Mouse (Mus musculus) large intestine, adult 2 months (tissue): Measurements from ENCODE around the gene Reg3g. TPM values are rescaled to one million over a fixed set of nuclear protein-coding genes. Genes with fewer than 3 reads are reported as not detected.
"Not testable (repeated sequence)": the region's sequence is repeated elsewhere in the genome, so short reads cannot be mapped to it uniquely, and the experiment has no call there.

Experiments
- DNase-seq: peaks from one replicate; pipeline ENCODE4 v3.0.0-alpha.2; 2012; ENCODE audit warnings: low read depth, low spot score
- WGBS: fragments of 180-500 bp; shearing (Covaris S2); methylation state at CpG from one replicate; pipeline ENCODE4 v1.1.7; 2018; 5-methylcytosine and 5-hydroxymethylcytosine counted together
- polyA plus RNA-seq: library from polyadenylated mRNA; depleted of rRNA; stranded (reverse); fragments of >200 nt; gene quantifications from 2 replicates; pipeline ENCODE4 v1.2.3, GENCODE M21; 2012; rRNA removed

Reg3g gene
- polyA plus RNA-seq = 7,614 and 24,841 TPM in 2 replicates

DNA sequence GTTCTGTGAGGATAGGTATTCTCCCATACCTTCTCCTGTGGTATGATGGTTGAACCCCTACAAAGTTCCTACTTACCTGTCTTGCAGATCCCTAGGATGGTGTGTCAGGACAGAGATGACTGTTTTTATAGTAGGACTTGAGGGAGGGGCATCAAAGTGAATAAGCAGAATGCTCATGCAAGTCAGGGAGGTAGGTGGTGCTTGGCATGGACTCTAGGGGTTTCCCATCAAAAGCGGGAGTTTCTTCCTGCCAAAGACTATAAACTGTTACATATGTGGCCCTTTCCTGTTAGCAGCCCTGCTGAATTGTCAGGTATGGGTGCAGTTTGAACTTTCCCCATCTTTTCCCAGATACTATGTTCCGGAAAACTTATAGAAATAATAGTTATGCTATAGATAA, at the start of gene Reg3g:
TSS of gene Reg3g (minus strand) at position 101 of the 400 bp plus-strand sequence.
- no peak for DNase-seq
- WGBS = 50% methylated on average over 2 of the region's 2 CpGs

DNA sequence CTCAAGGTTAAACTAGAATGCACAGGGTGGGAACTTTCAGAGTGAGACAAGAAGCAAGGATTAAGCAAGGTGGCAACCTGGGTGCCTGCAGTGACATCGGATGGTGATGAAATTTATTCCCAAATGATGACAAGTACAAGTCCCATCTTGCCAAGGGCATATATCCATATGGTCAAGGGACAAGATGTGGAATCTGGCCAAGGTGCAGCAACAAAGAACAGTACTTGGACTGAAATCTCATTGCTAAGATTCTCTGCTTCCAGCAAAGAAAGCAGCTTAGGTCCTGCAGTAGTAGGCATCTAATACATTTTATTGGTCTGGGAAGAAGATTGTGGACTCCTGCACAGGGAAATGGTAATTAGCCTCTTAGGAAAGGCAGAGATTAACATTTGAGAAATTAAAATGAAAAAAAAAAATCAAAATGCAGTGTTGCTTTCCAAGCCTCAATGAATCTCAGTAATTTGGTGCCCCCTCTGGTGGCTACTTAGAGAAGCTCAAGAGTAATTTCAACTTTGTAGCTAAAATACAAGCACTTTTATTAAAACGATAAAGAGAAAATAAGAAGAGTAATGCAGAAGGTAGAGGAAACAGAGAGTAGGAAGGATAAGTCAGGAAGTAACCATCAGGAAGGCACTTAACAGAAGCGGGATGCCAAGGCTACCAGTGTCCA, 47.2 kb upstream of the Reg3g start:
- DNase-seq = no peak

DNA sequence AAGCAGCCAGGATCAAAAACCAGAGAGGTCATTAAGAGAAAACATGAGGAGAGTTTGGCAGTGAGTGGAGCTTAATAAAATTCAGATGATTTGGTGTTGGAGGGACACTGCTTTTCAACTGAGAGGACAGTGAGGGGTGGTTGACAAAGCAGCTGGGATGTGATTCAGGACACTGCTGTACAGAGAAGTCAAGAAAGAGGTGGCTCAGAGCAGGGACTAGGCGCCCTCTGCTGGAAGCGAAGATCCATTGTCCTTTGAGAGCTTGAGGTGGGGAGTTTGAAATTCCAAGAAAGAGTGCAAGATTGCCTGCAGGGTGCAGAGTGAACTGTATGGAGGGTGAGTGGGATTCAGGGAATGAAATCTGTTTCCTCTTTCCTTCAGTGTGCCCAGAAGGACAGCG, 44.2 kb upstream of the Reg3g start:
- peak; percentile 8 for DNase-seq

More for the DNA sequence above, 47.2 kb upstream of the Reg3g start:
- WGBS = 55% methylated on average over 3 of the region's 3 CpGs

GRCm38 (mm10) chr6:78510173-78510900, 41.7 kb upstream of the Reg3g start:
- no peak for DNase-seq
- 38% methylated on average over 3 of the region's 3 CpGs for WGBS

More for the DNA sequence above, 44.2 kb upstream of the Reg3g start:
- WGBS = 4% methylated on average over 3 of the region's 3 CpGs

DNA sequence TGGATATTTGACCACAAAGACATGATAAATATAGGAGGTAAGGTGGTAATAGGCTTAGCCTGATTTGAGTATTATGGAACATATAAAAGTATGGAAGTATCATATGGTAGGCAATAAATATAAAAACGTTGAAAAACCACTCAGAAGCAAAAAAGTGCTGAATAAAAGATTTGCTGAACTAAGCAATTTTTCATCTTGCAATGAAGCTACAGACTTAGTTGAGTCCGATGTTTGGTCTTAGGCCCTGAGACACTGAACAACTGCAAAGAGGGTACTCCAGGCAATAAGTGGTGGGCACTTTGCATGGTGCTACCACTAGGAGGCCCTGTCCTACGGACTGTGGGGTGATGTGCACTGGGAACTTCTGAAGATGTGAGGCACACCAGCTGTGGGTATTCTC, 37.1 kb upstream of the Reg3g start:
- DNase-seq = no peak
- 65% methylated on average over 3 of the region's 3 CpGs for WGBS

GRCm38 (mm10) chr6:78494633-78495032, 26.0 kb upstream of the Reg3g start:
- DNase-seq = no peak
- WGBS = 56% methylated on average over 3 of the region's 3 CpGs

DNA sequence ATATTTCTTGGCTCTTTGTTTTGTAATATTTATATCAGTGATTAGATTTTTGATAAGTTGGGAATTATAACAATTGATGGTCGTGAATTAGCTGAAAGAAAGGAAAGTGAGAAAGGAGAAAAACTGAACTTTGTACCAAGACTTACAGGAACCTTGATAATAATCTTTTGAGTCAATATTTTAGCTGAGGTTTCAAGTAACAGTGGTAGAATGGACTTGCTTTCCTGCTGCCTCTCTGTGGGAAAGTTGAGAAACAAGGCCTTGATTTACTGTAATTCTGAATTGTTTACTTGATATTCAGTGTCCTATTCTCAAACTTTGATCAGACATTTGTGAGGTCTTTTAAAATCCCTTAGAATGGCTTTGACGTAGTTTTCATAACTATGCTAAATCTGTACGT, 615 bp upstream of the Reg3g start:
- DNase-seq = no peak
- 40% methylated on average over 3 of the region's 3 CpGs for WGBS

DNA sequence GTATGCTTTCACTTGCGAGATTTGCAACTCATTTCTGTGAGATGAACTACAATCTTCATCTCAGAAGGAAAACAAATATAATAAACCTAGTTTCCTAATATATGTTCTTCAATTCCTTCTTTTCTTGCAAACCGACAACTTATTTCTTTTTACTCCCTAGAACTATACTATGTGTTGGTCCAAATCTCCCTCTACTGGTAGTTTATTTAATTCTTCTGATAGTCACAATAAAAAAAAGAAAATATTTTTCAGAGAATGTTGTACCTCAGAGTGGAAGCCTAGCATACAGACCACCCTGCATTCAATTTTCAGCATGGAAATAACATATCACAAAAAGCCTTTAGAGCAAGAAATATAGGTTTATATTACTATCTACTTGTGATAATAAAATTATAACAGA, 5.4 kb downstream of the Reg3g start:
- 70% methylated on average over 2 of the region's 2 CpGs for WGBS
- DNase-seq = no peak

DNA sequence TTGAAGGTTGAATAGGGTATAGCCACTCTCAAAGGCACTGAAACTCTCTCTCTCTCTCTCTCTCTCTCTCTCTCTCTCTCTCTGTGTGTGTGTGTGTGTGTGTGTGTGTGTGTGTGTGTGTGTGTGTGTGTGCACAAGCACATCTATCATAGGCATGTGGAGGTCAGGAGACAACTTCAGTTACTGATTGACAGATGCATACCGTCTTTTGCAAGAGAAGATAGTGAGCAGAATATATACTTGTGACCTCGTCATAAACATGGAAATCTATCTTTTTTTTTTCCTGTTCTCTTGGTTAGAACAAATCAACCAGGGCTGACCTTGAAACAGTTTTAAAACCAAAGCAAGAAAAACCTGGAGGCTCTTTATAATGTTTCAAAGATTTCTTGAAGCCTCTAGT, 6.3 kb downstream of the Reg3g start:
- 21% methylated on average over 2 of the region's 2 CpGs for WGBS
- DNase-seq = no peak

- 44% methylated on average over 3 of the region's 3 CpGs for WGBS
- DNase-seq = no peak
These were observed 8.4 kb downstream of the Reg3g start for GRCm38 (mm10) chr6:78460191-78460825.

- no peak for DNase-seq
- 92% methylated on average over 2 of the region's 2 CpGs for WGBS
These were observed 15.9 kb downstream of the Reg3g start for GRCm38 (mm10) chr6:78452804-78453203.

DNA sequence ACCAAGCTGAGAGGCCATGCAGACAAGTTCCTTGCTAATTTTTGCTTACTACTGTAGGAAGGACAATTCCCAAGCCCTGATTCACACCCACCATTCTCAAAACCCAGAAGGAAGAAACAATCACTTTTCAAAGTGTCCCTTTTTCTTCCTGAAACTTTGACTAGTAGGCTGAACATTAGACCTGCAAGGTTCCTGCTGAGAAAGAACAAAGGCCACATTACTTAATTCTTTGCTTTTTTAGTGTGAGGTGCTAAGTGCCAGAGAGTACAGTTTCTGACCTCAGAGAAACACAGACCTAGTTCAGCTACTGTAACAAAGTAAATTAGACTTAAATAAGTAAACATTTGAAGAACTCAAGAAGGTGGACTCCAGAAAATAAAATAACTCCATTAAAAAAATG, 20.3 kb downstream of the Reg3g start:
- no peak for DNase-seq

GRCm38 (mm10) chr6:78447202-78447601, 21.5 kb downstream of the Reg3g start:
- DNase-seq = no peak
- 19% methylated on average over 1 of the region's 1 CpGs for WGBS

DNA sequence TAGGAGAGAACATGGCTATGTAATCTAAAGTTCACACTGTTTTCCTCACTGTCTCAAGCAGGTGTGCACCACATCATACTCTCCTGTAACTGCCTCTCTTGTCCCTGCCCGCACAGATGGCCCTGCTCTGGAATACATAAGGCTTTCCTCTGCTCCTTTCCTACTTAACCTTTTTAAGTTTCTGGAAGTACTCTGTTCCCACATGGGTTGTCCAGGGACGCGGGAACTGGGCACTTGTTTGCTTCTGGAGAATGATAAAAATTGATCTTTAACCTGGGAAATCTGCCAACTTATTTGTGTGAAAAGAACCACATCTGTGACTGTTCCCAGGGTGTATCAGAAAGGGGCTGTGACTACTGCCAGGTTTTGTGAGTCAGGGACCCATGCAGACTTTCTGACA, 43.2 kb downstream of the Reg3g start:
- WGBS = 49% methylated on average over 3 of the region's 3 CpGs
- DNase-seq = no peak

DNA sequence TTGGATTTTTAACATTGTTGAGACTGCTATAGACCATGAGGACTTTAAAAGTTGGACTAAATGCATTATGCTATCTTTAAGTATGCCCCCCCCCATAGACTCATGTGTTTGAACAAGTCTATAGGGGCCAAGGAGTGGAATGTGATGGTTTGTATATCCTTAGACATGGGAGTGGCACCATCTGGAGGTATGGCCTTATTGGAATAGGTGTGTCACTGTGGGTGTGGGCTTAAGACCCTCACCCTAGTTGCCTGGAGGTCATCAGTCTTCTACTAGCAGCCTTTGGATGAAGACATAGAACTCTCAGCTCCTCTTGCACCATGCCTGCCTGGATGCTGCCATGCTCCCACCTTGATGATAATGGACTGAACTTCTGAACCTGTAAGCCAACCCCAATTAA, 46.3 kb downstream of the Reg3g start, which contains the start of gene Reg1:
TSS of gene Reg1 (plus strand) at position 301 of the 400 bp plus-strand sequence.
- DNase-seq = not testable (repeated sequence)

Other genes with a start within 250 kb of the Reg3g start
- 19,577 and 52,204 TPM in 2 replicates for gene Reg3b, start 98.2 kb downstream of the Reg3g start, polyA plus RNA-seq
- 0.95 and 1.6 TPM in 2 replicates for gene Reg3d, start 90.0 kb downstream of the Reg3g start, polyA plus RNA-seq
- 157 and 166 TPM in 2 replicates for gene Reg3a, start 88.2 kb downstream of the Reg3g start, polyA plus RNA-seq
- 0.14 TPM in 1 of 2 replicates, not detected in the other for gene Reg2, start 73.2 kb downstream of the Reg3g start, polyA plus RNA-seq
- 5.6 and 11.9 TPM in 2 replicates for gene Reg1, start 46.2 kb downstream of the Reg3g start, polyA plus RNA-seq